Mouse (Mus musculus) midbrain, embryonic 13.5 days (tissue): ENCODE data around the gene Fbxo46. TPM values are rescaled to one million over a fixed set of nuclear protein-coding genes. Genes with fewer than 3 reads are reported as not detected.

ENCODE experiments used
- ATAC-seq: fragments of 200-750 bp; cut with Nextera tagmentation; 2 replicates; pipeline ENCODE4 v1.8.0; 2017; ENCODE audit warnings: mild to moderate bottlenecking, moderate TSS enrichment, moderate library complexity
- H3K27ac ChIP-seq: fragments of 300-500 bp; sonication (generic); 2 replicates; pipeline ENCODE4 v1.5.1; 2015; ENCODE audit warnings: inconsistent platforms, mild to moderate bottlenecking, moderate library complexity
- H3K27me3 ChIP-seq: fragments of 300-500 bp; sonication (generic); 2 replicates; pipeline ENCODE4 v1.6.1; 2015; ENCODE audit warnings: mild to moderate bottlenecking, inconsistent platforms
- H3K36me3 ChIP-seq: fragments of 300-500 bp; sonication (generic); 2 replicates; pipeline ENCODE4 v1.6.1; 2015; ENCODE audit warnings: mild to moderate bottlenecking, inconsistent platforms
- H3K4me1 ChIP-seq: fragments of 300-500 bp; sonication (generic); replicated peaks from 2 replicates; pipeline ENCODE4 v1.6.1; 2015; ENCODE audit warnings: inconsistent platforms
- H3K4me2 ChIP-seq: fragments of 300-500 bp; sonication (generic); replicated peaks from 2 replicates; pipeline ENCODE4 v1.6.1; 2015; ENCODE audit warnings: moderate library complexity, mild to moderate bottlenecking, inconsistent platforms
- H3K4me3 ChIP-seq: fragments of 300-500 bp; sonication (generic); replicated peaks from 2 replicates; pipeline ENCODE4 v1.5.1; 2015; ENCODE audit warnings: mild to moderate bottlenecking, inconsistent platforms
- H3K9ac ChIP-seq: fragments of 300-500 bp; sonication (generic); replicated peaks from 2 replicates; pipeline ENCODE4 v1.6.1; 2015; ENCODE audit warnings: mild to moderate bottlenecking, inconsistent platforms
- H3K9me3 ChIP-seq: fragments of 300-500 bp; sonication (generic); 2 replicates; pipeline ENCODE4 v1.6.1; 2016; ENCODE audit warnings: mild to moderate bottlenecking, inconsistent platforms
- WGBS: fragments of 180-500 bp; shearing (Covaris S2); methylation state at CpG from one replicate; pipeline ENCODE4 v1.1.7; 2015; 5-methylcytosine and 5-hydroxymethylcytosine counted together
- polyA plus RNA-seq: library from polyadenylated mRNA; unstranded; fragments of >200 nt; fragmentation: Nextera tagmentation; extraction: Ambion mirVana; gene quantifications from 2 replicates; pipeline ENCODE4 v1.2.1, GENCODE M21; 2015

Fbxo46 gene
- polyA plus RNA-seq, 1 experiment from 2014 or later = 19.6 TPM

DNA sequence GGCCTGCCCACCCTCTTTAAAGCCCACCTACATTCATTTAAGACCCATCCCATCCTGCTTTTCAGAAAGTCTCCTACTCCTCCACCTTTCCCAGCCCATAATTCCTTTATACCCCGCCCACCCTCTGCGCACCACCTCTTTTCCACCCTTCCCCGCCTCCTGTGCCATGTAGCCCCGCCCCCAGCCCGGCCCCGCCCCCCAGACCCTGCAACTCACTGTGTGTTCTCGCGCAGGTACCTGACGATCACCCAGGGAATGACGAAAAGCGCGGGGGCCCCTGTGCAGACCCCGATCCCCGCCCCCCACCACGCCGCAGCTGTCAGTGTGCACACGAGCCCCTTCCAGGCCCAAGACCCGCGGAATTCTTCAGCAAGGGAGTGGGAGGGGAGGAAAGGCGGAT, 40.5 kb downstream of the Fbxo46 start:
- H3K4me2 ChIP-seq = peak overlapping the region; percentile 57
- peak overlapping the region; percentile 36 for H3K4me3 ChIP-seq
- no peaks in the 10 kb centered on the region for H3K9me3 ChIP-seq
- H3K9ac ChIP-seq = peak overlapping the region; percentile 52; the same call in 1 of the 2 replicates
- peaks cover 39% of the 10 kb centered on the region for H3K4me1 ChIP-seq
- H3K27me3 ChIP-seq = peaks cover 50% of the 10 kb centered on the region
- ATAC-seq = peak; percentile 7; the same call in 1 of the 2 replicates
- 1% methylated on average over 20 of the region's 20 CpGs for WGBS
- H3K27ac ChIP-seq = no peak overlapping the region
- H3K36me3 ChIP-seq = peaks cover 9% of the 10 kb centered on the region

DNA sequence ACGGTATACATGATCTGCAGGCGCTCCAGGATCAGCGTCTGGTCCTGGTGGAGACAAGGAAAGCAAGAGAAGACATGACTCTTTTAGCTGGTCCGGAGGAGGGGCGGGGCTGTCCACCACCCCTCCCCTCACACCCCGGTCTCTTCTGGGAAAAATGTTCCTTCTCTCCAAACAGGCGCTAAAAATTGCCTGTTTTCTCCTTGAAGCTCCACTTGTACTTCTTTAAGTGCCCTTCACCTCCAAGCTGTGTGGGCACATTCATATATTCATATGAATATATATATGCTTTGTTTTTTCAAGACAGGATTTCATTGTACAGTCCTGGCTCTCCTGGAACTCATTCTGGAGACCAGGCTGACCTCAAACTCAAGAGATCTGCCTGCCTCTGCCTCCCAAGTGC, 43.3 kb downstream of the Fbxo46 start:
- Histone ChIP-seq H3K27ac (no peak overlapping the region), H3K9me3 (no peaks in the 10 kb centered on the region), H3K36me3 (no peaks in the 10 kb centered on the region), H3K9ac (no peak overlapping the region), H3K4me3 (no peak overlapping the region), H3K4me2 (no peak overlapping the region), H3K27me3 (peaks cover 52% of the 10 kb centered on the region), H3K4me1 (peaks cover 37% of the 10 kb centered on the region)
- WGBS = 89% methylated on average over 7 of the region's 7 CpGs
- ATAC-seq = no peak

DNA sequence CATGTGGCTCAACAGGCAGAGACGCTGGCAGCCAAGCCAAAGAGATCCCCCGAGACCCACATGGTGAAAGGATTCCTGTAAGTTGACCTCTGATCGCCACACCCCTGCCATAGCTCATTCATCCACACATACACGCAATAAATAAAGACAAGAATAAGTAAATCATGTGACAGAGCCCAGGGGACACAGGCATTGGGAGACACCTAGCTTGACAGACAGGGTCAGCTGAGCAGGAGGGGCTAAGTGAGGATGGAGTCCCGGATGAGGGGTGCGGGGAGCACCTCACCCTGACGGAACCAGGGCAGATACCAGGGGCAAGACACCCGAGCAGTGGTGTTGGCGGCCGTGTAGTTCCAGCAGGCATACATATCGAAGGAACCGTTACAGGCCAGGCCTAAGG, 44.1 kb downstream of the Fbxo46 start:
- Histone ChIP-seq H3K4me2 (no peak overlapping the region), H3K27me3 (peaks cover 48% of the 10 kb centered on the region), H3K9me3 (no peaks in the 10 kb centered on the region), H3K4me3 (no peak overlapping the region), H3K4me1 (peaks cover 36% of the 10 kb centered on the region), H3K27ac (no peak overlapping the region), H3K9ac (no peak overlapping the region), H3K36me3 (no peaks in the 10 kb centered on the region)
- WGBS = 26% methylated on average over 12 of the region's 12 CpGs
- no peak for ATAC-seq

DNA sequence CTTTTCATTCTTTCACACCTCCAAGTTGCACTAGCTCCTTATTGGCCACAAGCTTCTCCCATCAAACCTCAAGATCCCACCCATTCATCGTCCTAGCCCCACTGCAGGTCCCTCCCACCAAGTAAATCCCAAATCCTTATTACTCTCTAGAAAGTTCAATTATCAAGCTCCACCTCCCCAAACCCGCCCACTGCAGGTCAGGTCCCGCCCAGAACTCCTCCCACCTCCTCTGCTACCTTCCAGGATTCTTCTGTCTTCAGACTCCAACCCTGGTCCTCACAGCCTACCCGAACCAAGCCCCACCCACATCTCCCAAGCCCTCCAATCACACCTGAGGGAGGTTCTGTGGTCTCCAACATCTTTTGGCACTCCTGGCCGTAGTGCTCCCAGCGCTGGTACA, 44.5 kb downstream of the Fbxo46 start:
- Histone ChIP-seq H3K27me3 (peaks cover 45% of the 10 kb centered on the region), H3K9ac (no peak overlapping the region), H3K4me2 (peak overlapping the region; percentile 25; the same call in 1 of the 2 replicates), H3K27ac (no peak overlapping the region), H3K36me3 (no peaks in the 10 kb centered on the region), H3K4me3 (no peak overlapping the region), H3K4me1 (peaks cover 36% of the 10 kb centered on the region), H3K9me3 (no peaks in the 10 kb centered on the region)
- no peak for ATAC-seq
- WGBS = 4% methylated on average over 6 of the region's 6 CpGs

DNA sequence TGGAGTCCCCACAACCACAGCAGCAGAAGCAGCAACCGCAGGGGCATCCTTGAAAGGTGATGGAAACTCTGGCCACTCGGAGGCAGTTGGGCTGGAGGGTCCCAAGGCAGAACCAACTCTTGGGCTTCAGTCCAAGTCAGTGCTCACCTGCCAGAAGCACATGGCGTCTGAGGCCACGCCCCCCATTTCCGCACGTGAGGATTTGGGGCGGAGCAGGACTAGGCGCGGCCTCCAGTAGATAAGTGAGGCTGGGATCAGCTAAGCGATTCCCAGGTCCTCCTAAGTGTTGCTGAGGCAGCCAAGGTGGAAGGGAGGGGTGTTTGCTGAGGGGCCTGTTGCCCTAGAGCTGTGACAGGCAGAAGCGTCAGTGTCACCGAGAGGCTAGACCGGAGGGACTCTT, 45.3 kb downstream of the Fbxo46 start:
- Histone ChIP-seq H3K4me1 (peaks cover 35% of the 10 kb centered on the region), H3K36me3 (no peaks in the 10 kb centered on the region), H3K27ac (no peak overlapping the region), H3K4me3 (peak overlapping the region; percentile 6; the same call in 1 of the 2 replicates), H3K4me2 (peak overlapping the region; percentile 25), H3K9ac (no peak overlapping the region), H3K27me3 (peaks cover 37% of the 10 kb centered on the region), H3K9me3 (no peaks in the 10 kb centered on the region)
- ATAC-seq = no peak
- 2% methylated on average over 13 of the region's 13 CpGs for WGBS

DNA sequence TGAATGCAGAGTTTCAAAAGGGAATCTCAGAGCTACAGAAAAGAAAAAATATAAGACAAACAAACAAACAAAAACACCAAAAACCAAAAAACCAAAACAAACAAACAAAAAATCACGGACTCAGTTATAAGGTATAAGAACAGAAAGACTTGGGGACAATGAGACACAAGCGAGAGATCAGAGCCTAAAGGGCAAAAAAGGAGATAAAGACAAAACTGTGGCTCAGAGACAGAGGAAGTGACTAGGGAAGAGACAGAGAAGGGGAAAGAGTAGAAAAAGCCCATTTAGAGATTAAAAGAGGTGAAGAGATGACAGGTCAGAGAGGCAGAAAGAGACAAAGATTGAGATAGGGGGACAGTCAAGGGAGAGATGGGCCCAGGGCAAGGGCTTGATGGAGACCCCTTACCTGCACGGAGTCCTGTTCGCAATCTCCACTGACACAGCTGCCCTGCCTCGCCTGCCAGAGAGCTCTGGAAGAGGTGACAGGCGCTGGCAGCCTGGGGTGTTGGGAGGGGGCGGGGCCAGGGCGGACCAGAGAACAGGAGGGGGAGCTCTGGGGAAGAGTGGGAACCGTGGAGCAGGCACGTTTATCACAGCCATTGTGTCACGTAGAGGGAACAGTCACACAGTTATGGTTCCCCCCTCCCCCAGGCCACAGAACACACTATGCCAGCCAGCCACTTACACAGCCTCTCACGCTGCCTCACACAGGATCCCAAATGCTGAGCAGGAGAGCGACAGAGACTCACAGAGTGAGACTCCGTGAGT, 46.2 kb downstream of the Fbxo46 start, which contains the start of gene Gipr:
Gene Gipr, minus strand, starts transcription at position 472 of the 768 bp plus-strand sequence.
- WGBS = 10% methylated on average over 14 of the region's 14 CpGs

DNA sequence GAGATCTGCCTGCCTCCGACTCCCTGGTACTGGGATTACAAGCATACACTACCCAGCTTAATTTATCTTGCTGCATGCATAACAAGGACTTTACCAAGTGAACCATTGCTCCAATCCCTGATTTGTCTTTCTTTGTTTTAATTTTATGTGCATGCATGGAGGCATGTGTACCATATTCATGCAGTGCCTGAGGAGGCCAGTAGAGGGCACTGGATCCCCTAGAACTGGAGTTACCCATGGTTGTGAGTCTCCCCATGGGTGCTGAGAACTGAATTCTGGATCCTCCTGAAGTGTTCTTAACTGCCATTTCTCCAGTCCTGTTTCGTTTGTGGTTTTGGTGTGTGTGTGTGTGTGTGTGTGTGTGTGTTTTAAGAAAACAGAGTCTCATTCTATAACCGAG, 47.3 kb downstream of the Fbxo46 start:
- no peak overlapping the region for H3K27ac ChIP-seq

More for the DNA sequence above, 46.2 kb downstream of the Fbxo46 start, which contains the start of gene Gipr:
- Histone ChIP-seq H3K9me3 (no peaks in the 10 kb centered on the region), H3K36me3 (no peaks in the 10 kb centered on the region), H3K27me3 (peaks cover 29% of the 10 kb centered on the region), H3K4me3 (peak within 1 kb of the TSS; percentile 16), H3K9ac (peak within 1 kb of the TSS; percentile 36; the same call in 1 of the 2 replicates), H3K4me1 (peaks cover 34% of the 10 kb centered on the region), H3K27ac (no peak within 1 kb of the TSS; the same call in 1 of the 2 replicates), H3K4me2 (peak within 1 kb of the TSS; percentile 39)
- peak; percentile 55 for ATAC-seq

DNA sequence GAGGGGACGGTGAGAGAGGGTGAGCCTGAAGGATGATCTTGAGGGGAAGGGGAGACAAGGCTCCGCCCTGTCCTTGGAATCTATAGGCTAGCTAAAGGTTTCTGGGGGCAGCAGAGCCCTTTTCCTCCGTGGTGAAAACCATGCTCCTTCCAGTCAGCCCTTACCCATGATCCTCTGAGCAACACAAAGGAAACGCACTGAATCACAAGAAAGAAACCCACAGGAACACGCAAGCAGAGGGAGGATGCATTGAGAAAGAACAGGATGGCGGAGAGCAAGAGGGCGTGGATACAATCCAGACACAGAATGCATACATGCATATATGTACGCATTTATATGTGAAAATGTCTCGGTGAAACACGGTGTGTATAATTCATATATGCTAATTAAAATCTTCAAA, 49.8 kb downstream of the Fbxo46 start:
- Histone ChIP-seq H3K27ac (peak overlapping the region; percentile 9), H3K27me3 (peaks cover 8% of the 10 kb centered on the region), H3K36me3 (no peaks in the 10 kb centered on the region), H3K9me3 (no peaks in the 10 kb centered on the region), H3K9ac (no peak overlapping the region), H3K4me2 (no peak overlapping the region), H3K4me1 (peaks cover 46% of the 10 kb centered on the region), H3K4me3 (no peak overlapping the region)
- 50% methylated on average over 10 of the region's 10 CpGs for WGBS
- ATAC-seq = no peak

More for the DNA sequence above, 47.3 kb downstream of the Fbxo46 start:
- WGBS = 96% methylated on average over 3 of the region's 3 CpGs
- Histone ChIP-seq H3K9ac (no peak overlapping the region), H3K4me3 (no peak overlapping the region), H3K4me2 (no peak overlapping the region), H3K4me1 (peaks cover 40% of the 10 kb centered on the region), H3K36me3 (no peaks in the 10 kb centered on the region), H3K9me3 (no peaks in the 10 kb centered on the region), H3K27me3 (peaks cover 27% of the 10 kb centered on the region)
- no peak for ATAC-seq

DNA sequence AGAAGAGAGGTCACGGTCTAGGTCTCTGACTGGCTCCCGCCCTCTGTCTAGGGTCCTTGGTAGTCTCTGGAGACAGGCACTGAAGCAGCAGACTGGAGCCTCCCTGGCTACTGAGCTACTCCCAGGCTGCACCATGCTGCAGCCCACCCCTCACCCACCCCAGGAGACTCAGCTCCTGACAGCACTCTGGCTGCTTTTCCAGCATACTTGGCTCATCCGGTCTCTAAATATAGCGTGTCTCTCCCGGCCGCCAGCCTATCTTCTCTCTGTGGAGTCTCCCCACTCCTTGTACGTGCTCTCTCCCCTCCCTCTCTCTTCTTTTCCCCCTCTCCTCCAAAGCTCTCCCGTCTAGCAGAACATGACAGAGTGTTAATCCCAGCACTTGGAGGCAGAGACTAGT, 50.5 kb downstream of the Fbxo46 start:
- ATAC-seq = peak; percentile 26; the same call in 1 of the 2 replicates
- Histone ChIP-seq H3K4me1 (peaks cover 40% of the 10 kb centered on the region), H3K36me3 (no peaks in the 10 kb centered on the region), H3K27me3 (peaks cover 2% of the 10 kb centered on the region), H3K4me3 (no peak overlapping the region), H3K9ac (no peak overlapping the region), H3K4me2 (no peak overlapping the region), H3K27ac (peak overlapping the region; percentile 8), H3K9me3 (no peaks in the 10 kb centered on the region)
- WGBS = 43% methylated on average over 8 of the region's 8 CpGs

DNA sequence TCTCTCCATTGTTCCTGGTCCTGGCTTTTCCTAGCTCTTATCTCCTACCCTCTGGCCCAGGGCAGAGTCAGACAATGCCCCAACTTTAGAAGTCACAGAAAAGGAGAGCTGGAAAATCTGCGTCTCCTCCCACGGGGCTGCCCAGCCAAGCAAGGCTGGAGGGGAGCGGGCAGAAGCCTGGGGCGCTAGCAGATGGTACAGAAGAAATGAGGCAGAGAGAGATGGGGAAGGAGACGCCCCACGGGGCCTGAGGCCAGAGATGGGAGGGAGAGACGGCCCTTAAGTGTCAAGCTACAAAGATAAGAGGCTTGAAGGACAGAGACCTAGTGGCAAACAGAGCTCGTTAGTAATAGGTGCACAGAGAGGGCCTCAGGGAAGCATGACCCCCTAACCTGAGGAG, 52.2 kb downstream of the Fbxo46 start:
- H3K9ac ChIP-seq = 0 out of 2 replicates have a peak overlapping the region, but pooled peaks have one; percentile 19
- H3K36me3 ChIP-seq = no peaks in the 10 kb centered on the region
- peaks cover 35% of the 10 kb centered on the region for H3K4me1 ChIP-seq
- WGBS = 40% methylated on average over 8 of the region's 8 CpGs
- H3K27ac ChIP-seq = peak overlapping the region; percentile 68
- ATAC-seq = no peak
- H3K27me3 ChIP-seq = peaks cover under 1% of the 10 kb centered on the region
- H3K9me3 ChIP-seq = no peaks in the 10 kb centered on the region
- H3K4me3 ChIP-seq = no peak overlapping the region
- no peak overlapping the region for H3K4me2 ChIP-seq

DNA sequence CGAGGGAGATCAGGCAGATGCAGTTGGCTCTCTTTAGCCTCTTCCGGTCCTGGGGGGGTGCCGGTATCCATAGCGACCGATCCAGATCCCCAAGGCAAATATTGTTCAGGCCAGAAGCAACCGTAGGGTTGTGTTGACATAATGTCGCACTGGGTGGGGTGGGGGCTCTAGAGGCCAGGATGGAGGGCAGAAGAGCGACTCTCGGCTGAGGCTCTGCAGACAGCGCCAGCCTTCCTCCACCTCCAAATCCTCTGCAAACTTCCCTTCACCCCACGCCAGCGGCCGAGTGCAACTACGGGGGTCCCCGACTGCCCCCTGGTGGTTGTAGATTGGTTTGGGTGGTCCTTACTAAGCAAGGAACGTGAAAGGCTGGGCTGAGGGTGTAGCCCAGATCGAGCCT, 53.2 kb downstream of the Fbxo46 start:
- peak overlapping the region; percentile 23 for H3K4me3 ChIP-seq

DNA sequence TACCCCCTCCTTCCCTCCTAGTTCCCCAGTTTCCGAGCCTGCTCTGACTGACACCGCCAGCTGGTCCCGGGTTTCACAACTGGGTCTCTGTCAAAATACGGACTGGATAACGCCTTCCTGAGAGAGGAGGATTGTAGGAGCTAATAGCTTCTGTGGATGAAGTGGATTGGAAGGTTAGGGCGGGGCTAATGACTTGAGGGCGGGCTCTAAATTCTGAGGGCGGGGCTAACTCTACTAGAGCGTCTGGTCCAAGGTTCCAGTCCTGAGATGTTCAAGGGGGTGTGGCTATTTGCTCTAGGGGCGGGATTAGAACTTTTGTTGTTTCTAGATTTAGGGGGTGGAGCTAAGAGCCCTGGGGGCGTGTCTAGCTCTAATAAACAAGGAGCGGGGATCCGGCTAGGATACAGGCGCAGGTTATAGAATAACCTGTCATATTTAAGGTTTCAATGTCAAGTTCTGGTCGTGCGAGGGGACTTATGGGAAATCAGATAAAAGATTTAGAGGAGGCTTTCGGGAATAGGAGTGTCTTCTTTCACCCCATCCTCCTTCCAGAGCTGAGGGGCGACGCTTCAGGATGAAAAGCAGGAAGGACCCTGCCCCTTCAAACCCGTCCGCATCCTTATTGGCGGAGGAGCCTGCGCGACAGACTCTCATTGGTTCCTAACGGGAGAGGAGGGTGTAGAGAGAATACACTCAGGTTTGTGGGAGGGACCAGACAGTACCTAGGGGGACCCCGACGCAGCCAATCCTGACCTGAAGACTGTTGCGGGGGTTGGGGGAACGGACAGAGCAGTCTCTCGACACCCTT, 56.3 kb downstream of the Fbxo46 start, which contains the start of gene Eml2:
Gene Eml2, plus strand, starts transcription at position 714 of the 808 bp plus-strand sequence.
- WGBS = under 1% methylated on average over 30 of the region's 30 CpGs
- Histone ChIP-seq H3K4me3 (peak within 1 kb of the TSS; percentile 69), H3K4me2 (peak within 1 kb of the TSS; percentile 74), H3K27ac (peak within 1 kb of the TSS; percentile 77), H3K9me3 (no peaks in the 10 kb centered on the region), H3K36me3 (no peaks in the 10 kb centered on the region), H3K4me1 (peaks cover 54% of the 10 kb centered on the region), H3K9ac (peak within 1 kb of the TSS; percentile 79), H3K27me3 (peaks cover 38% of the 10 kb centered on the region)
- peak; percentile 96 for ATAC-seq

More for the DNA sequence above, 53.2 kb downstream of the Fbxo46 start:
- Histone ChIP-seq H3K27me3 (peaks cover 11% of the 10 kb centered on the region), H3K9me3 (no peaks in the 10 kb centered on the region), H3K4me2 (peak overlapping the region; percentile 47), H3K9ac (peak overlapping the region; percentile 7; the same call in 1 of the 2 replicates), H3K36me3 (no peaks in the 10 kb centered on the region), H3K4me1 (peaks cover 45% of the 10 kb centered on the region), H3K27ac (peak overlapping the region; percentile 68)
- 3% methylated on average over 17 of the region's 17 CpGs for WGBS
- peak; percentile 9 for ATAC-seq
